Mouse (Mus musculus) CH12.LX (cell line): Measurements from ENCODE around the gene Gnaz.

Experiments used
- KAT2A ChIP-seq: IDR thresholded peaks from 2 replicates; pipeline ENCODE4 v1.6.1; 2012; ENCODE audit warnings: low read length, improper control_type of control experiment, inconsistent platforms; ENCODE audit not compliant: insufficient replicate concordance
- POLR2A ChIP-seq: IDR thresholded peaks from 2 replicates; pipeline ENCODE4 v1.6.1; 2011; ENCODE audit warnings: low read depth, mild to moderate bottlenecking, improper control_type of control experiment, low read length
- UBTF ChIP-seq: IDR thresholded peaks from 2 replicates; pipeline ENCODE4 v1.6.1; 2012; ENCODE audit warnings: low read depth, mild to moderate bottlenecking, inconsistent platforms, low read length, improper control_type of control experiment, moderate library complexity

DNA sequence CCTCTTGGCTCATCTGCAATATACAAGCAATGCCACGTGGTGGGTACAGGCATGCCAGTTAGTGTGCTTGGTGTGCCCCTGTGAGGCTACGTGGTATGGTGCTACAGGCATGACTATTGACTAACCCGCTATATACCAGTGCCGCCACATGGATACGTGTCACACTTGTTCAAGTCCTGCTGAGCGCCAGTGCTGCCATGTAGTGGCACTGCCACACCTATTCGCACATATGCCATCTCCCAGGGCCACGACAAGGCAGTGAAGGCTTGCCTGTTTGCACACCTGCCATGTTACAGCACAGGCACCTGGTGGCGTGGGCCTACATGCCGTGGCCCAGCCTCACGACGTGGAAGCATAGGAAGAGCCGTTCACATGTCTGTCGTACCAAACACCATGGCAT, 42.7 kb upstream of the Gnaz start:
- TF ChIP-seq POLR2A: no peak
- no peak for TF ChIP-seq KAT2A
- TF ChIP-seq UBTF: no peak
